Mouse (Mus musculus): ENCODE measurements around the gene Slc6a18. TPM values are rescaled to one million over a fixed set of nuclear protein-coding genes. Genes with fewer than 3 reads are reported as not detected.

Slc6a18 gene
- polyA plus RNA-seq, 1 experiment from 2014 or later = not detected

GRCm38 (mm10) chr13:73701161-73701883 is 23.5 kb upstream of the Slc6a18 start:
- DNase-seq (no peak), ATAC-seq (ENCODE audit: insufficient read depth) (no peak)
- Histone ChIP-seq H3K9ac (no peak overlapping the region), H3K9me3 (ENCODE audit: low read depth, low read length) (no peaks in the 10 kb centered on the region), H3K27ac (ENCODE audit: low read depth) (no peak overlapping the region), H3K4me1 (ENCODE audit: insufficient read depth) (no peaks in the 10 kb centered on the region), H3K4me3 (ENCODE audit: low read depth, low read length) (no peak overlapping the region), H3K36me3 (ENCODE audit: insufficient read depth) (no peaks in the 10 kb centered on the region), H3K27me3 (ENCODE audit: insufficient read depth, low read length) (no peaks in the 10 kb centered on the region), H3K4me2 (no peak overlapping the region)
- WGBS = 72% methylated on average over 9 of the region's 9 CpGs
- no peak for TF ChIP-seq CTCF (IDR thresholded peaks at IDR 0.05; ENCODE audit: low read depth)

- ATAC-seq (ENCODE audit: insufficient read depth) = no peak
- 85% methylated on average over 12 of the region's 12 CpGs for WGBS
Observed at GRCm38 (mm10) chr13:73700554-73700953, 22.7 kb upstream of the Slc6a18 start.

GRCm38 (mm10) chr13:73699714-73700113 is 21.9 kb upstream of the Slc6a18 start:
- ATAC-seq (ENCODE audit: insufficient read depth) = no peak
- no peaks in the 10 kb centered on the region for H3K36me3 ChIP-seq (ENCODE audit: insufficient read depth)
- DNase-seq = no peak
- no peak for TF ChIP-seq CTCF (IDR thresholded peaks at IDR 0.05; ENCODE audit: low read depth)
- H3K27ac ChIP-seq (ENCODE audit: low read depth) = no peak overlapping the region
- no peak overlapping the region for H3K9ac ChIP-seq
- H3K4me1 ChIP-seq (ENCODE audit: insufficient read depth) = no peaks in the 10 kb centered on the region
- H3K27me3 ChIP-seq (ENCODE audit: insufficient read depth, low read length) = no peaks in the 10 kb centered on the region
- no peak overlapping the region for H3K4me3 ChIP-seq (ENCODE audit: low read depth, low read length)
- H3K4me2 ChIP-seq = no peak overlapping the region
- WGBS = 85% methylated on average over 6 of the region's 6 CpGs
- H3K9me3 ChIP-seq (ENCODE audit: low read depth, low read length) = no peaks in the 10 kb centered on the region

More at GRCm38 (mm10) chr13:73700554-73700953, 22.7 kb upstream of the Slc6a18 start:
- Histone ChIP-seq H3K4me2 (no peak overlapping the region), H3K4me3 (ENCODE audit: low read depth, low read length) (no peak overlapping the region), H3K27ac (ENCODE audit: low read depth) (no peak overlapping the region), H3K4me1 (ENCODE audit: insufficient read depth) (no peaks in the 10 kb centered on the region), H3K9ac (no peak overlapping the region), H3K36me3 (ENCODE audit: insufficient read depth) (no peaks in the 10 kb centered on the region), H3K27me3 (ENCODE audit: insufficient read depth, low read length) (no peaks in the 10 kb centered on the region), H3K9me3 (ENCODE audit: low read depth, low read length) (no peaks in the 10 kb centered on the region)
- TF ChIP-seq CTCF (IDR thresholded peaks at IDR 0.05; ENCODE audit: low read depth) = no peak
- DNase-seq = no peak

GRCm38 (mm10) chr13:73696529-73696928 is 18.7 kb upstream of the Slc6a18 start:
- Histone ChIP-seq H3K4me3 (ENCODE audit: low read depth, low read length) (no peak overlapping the region), H3K9me3 (ENCODE audit: low read depth, low read length) (no peaks in the 10 kb centered on the region), H3K27ac (ENCODE audit: low read depth) (no peak overlapping the region), H3K36me3 (ENCODE audit: insufficient read depth) (no peaks in the 10 kb centered on the region), H3K9ac (no peak overlapping the region), H3K4me1 (ENCODE audit: insufficient read depth) (no peaks in the 10 kb centered on the region), H3K27me3 (ENCODE audit: insufficient read depth, low read length) (no peaks in the 10 kb centered on the region), H3K4me2 (no peak overlapping the region)
- no peak for ATAC-seq (ENCODE audit: insufficient read depth)
- WGBS = 40% methylated on average over 3 of the region's 3 CpGs
- no peak for DNase-seq
- no peak for TF ChIP-seq CTCF (IDR thresholded peaks at IDR 0.05; ENCODE audit: low read depth)

GRCm38 (mm10) chr13:73694972-73695371 is 17.1 kb upstream of the Slc6a18 start:
- WGBS = 73% methylated on average over 1 of the region's 1 CpGs
- H3K9me3 ChIP-seq (ENCODE audit: low read depth, low read length) = no peaks in the 10 kb centered on the region
- no peak for DNase-seq

GRCm38 (mm10) chr13:73693333-73693732 is 15.5 kb upstream of the Slc6a18 start:
- no peak for TF ChIP-seq CTCF (IDR thresholded peaks at IDR 0.05; ENCODE audit: low read depth)
- WGBS = 70% methylated on average over 2 of the region's 2 CpGs
- H3K4me3 ChIP-seq (ENCODE audit: low read depth, low read length) = no peak overlapping the region

More at GRCm38 (mm10) chr13:73694972-73695371, 17.1 kb upstream of the Slc6a18 start:
- no peaks in the 10 kb centered on the region for H3K4me1 ChIP-seq (ENCODE audit: insufficient read depth)
- no peak overlapping the region for H3K27ac ChIP-seq (ENCODE audit: low read depth)
- no peak overlapping the region for H3K4me2 ChIP-seq
- H3K4me3 ChIP-seq (ENCODE audit: low read depth, low read length) = no peak overlapping the region
- no peak for TF ChIP-seq CTCF (IDR thresholded peaks at IDR 0.05; ENCODE audit: low read depth)
- ATAC-seq (ENCODE audit: insufficient read depth) = no peak
- H3K27me3 ChIP-seq (ENCODE audit: insufficient read depth, low read length) = no peaks in the 10 kb centered on the region
- no peaks in the 10 kb centered on the region for H3K36me3 ChIP-seq (ENCODE audit: insufficient read depth)
- H3K9ac ChIP-seq = no peak overlapping the region

GRCm38 (mm10) chr13:73692249-73692868 is 14.5 kb upstream of the Slc6a18 start:
- 23% methylated on average over 10 of the region's 10 CpGs for WGBS
- DNase-seq (peak; percentile 76), ATAC-seq (ENCODE audit: insufficient read depth) (peak; percentile 89)
- Histone ChIP-seq H3K4me1 (ENCODE audit: insufficient read depth) (no peaks in the 10 kb centered on the region), H3K4me2 (no peak overlapping the region), H3K27me3 (ENCODE audit: insufficient read depth, low read length) (no peaks in the 10 kb centered on the region), H3K4me3 (ENCODE audit: low read depth, low read length) (no peak overlapping the region), H3K9ac (no peak overlapping the region), H3K36me3 (ENCODE audit: insufficient read depth) (no peaks in the 10 kb centered on the region), H3K27ac (ENCODE audit: low read depth) (no peak overlapping the region), H3K9me3 (ENCODE audit: low read depth, low read length) (no peaks in the 10 kb centered on the region)
- TF ChIP-seq CTCF (IDR thresholded peaks at IDR 0.05; ENCODE audit: low read depth) = peak; percentile 79

More at GRCm38 (mm10) chr13:73693333-73693732, 15.5 kb upstream of the Slc6a18 start:
- Histone ChIP-seq H3K4me2 (no peak overlapping the region), H3K36me3 (ENCODE audit: insufficient read depth) (no peaks in the 10 kb centered on the region), H3K27me3 (ENCODE audit: insufficient read depth, low read length) (no peaks in the 10 kb centered on the region), H3K27ac (ENCODE audit: low read depth) (no peak overlapping the region), H3K4me1 (ENCODE audit: insufficient read depth) (no peaks in the 10 kb centered on the region), H3K9me3 (ENCODE audit: low read depth, low read length) (no peaks in the 10 kb centered on the region), H3K9ac (no peak overlapping the region)
- no peak for DNase-seq
- no peak for ATAC-seq (ENCODE audit: insufficient read depth)

Data from lung, embryonic 14.5 days (tissue).